Mouse (Mus musculus) myocyte (in vitro differentiated cells): ENCODE measurements around the gene Klhl36. TPM values are rescaled to one million over a fixed set of nuclear protein-coding genes. Genes with fewer than 3 reads are reported as not detected.

Source experiments
- H3K27me3 ChIP-seq: one replicate; pipeline ENCODE4 v1.6.1; 2011; ENCODE audit not compliant: control insufficient read depth, insufficient read depth, insufficient read length
- H3K36me3 ChIP-seq: one replicate; pipeline ENCODE4 v1.6.1; 2011; ENCODE audit not compliant: control insufficient read depth, insufficient read depth
- H3K4me2 ChIP-seq: one replicate; pipeline ENCODE4 v1.6.1; 2011; ENCODE audit warnings: low read depth, control low read depth
- H3K4me3 ChIP-seq: one replicate; pipeline ENCODE4 v1.5.1; 2011; ENCODE audit warnings: mild to moderate bottlenecking, control low read depth, moderate library complexity
- H3K79me2 ChIP-seq: one replicate; pipeline ENCODE4 v1.6.1; 2011; ENCODE audit not compliant: control insufficient read depth, insufficient read depth
- H3ac ChIP-seq: one replicate; pipeline ENCODE4 v1.6.1; 2011; ENCODE audit not compliant: control insufficient read depth, insufficient read length
- CEBPB ChIP-seq: IDR thresholded peaks from 2 replicates; pipeline ENCODE4 v1.6.1; 2011; ENCODE audit warnings: mild to moderate bottlenecking, moderate library complexity; ENCODE audit not compliant: poor library complexity, insufficient read depth, severe bottlenecking
- E2F4 ChIP-seq: IDR thresholded peaks from one replicate; pipeline ENCODE4 v1.6.1; 2011; ENCODE audit warnings: mild to moderate bottlenecking, control low read depth, moderate library complexity; ENCODE audit not compliant: insufficient read depth
- MAX ChIP-seq: IDR thresholded peaks from one replicate; pipeline ENCODE4 v1.6.1; 2011; ENCODE audit warnings: low read depth, mild to moderate bottlenecking, control low read depth
- MYOD1 ChIP-seq, 3 experiments: IDR thresholded peaks; one replicate each; pipeline ENCODE4 v1.6.1; 2011; ENCODE audit warnings: control low read depth in 2 of 3, low read depth in 2 of 3, mild to moderate bottlenecking in 2 of 3, moderate library complexity in 1 of 3; ENCODE audit not compliant: insufficient read length in 2 of 3, control insufficient read depth in 1 of 3
- MYOG ChIP-seq, 3 experiments: IDR thresholded peaks; one replicate each; pipeline ENCODE4 v1.6.1; 2011; ENCODE audit warnings: control low read depth in 2 of 3, low read depth in 2 of 3, mild to moderate bottlenecking in 2 of 3; ENCODE audit not compliant: insufficient read length in 2 of 3, control insufficient read depth in 1 of 3, insufficient read depth in 1 of 3
- POLR2A ChIP-seq: IDR thresholded peaks from one replicate; pipeline ENCODE4 v1.6.1; 2011; ENCODE audit warnings: low read depth, mild to moderate bottlenecking, control low read depth, moderate library complexity; ENCODE audit not compliant: insufficient read length
- POLR2AphosphoS2 ChIP-seq: IDR thresholded peaks from one replicate; pipeline ENCODE4 v1.6.1; 2011; ENCODE audit warnings: low read depth, control low read depth; ENCODE audit not compliant: insufficient read length
- REST ChIP-seq: IDR thresholded peaks from one replicate; pipeline ENCODE4 v1.6.1; 2011; ENCODE audit warnings: mild to moderate bottlenecking, control low read depth, moderate library complexity; ENCODE audit not compliant: insufficient read depth, insufficient read length
- SRF ChIP-seq: IDR thresholded peaks from one replicate; pipeline ENCODE4 v1.6.1; 2011; ENCODE audit warnings: low read depth; ENCODE audit not compliant: control insufficient read depth, insufficient read length
- TCF12 ChIP-seq: IDR thresholded peaks from one replicate; pipeline ENCODE4 v1.6.1; 2011; ENCODE audit warnings: mild to moderate bottlenecking, control low read depth; ENCODE audit not compliant: poor library complexity, insufficient read depth, severe bottlenecking
- TCF3 ChIP-seq: IDR thresholded peaks from one replicate; pipeline ENCODE4 v1.6.1; 2011; ENCODE audit warnings: low read depth, control low read depth; ENCODE audit not compliant: insufficient read length
- USF1 ChIP-seq: IDR thresholded peaks from one replicate; pipeline ENCODE4 v1.6.1; 2011; ENCODE audit warnings: low read depth, mild to moderate bottlenecking, control low read depth, moderate library complexity
- polyA plus RNA-seq: library from polyadenylated mRNA; unstranded; fragments of >200 nt; fragmentation: generic; extraction: Trizol; gene quantifications from one replicate; pipeline ENCODE4 v1.2.1, GENCODE M21; 2012; ENCODE audit warnings: missing spikeins

Klhl36 gene
- polyA plus RNA-seq, 1 experiment = 4.0 TPM

DNA sequence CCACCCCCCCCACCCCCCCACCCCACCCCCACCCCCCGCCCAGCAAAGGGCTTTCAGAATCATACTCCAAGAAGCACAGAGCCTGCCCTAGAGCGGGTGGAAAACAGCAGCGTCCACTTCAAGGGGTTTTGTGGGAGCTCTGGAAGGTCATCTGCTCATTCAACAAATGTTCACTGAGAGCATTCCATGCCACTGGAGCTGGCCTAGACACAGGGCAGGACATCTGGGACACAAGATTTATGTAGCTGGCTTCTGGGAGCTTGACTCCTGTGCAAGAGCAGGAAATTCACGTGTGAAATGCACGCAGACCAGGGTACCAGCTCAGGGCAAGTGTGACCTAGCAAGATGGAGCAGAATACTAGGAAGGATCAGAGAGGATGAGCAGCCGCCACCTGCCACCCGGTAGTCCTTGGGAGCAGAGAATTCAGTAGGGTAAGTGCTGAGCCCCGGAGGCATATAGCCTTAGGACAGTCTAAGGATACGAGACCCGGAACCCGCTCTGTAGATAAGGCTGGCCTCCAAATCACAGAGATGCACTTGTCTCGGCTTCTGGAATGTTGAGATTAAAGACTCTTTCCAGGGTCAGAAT is 42.4 kb downstream of the Klhl36 start:
- Histone ChIP-seq H3K36me3 (no peaks in the 10 kb centered on the region), H3ac (no peak overlapping the region), H3K27me3 (no peaks in the 10 kb centered on the region), H3K4me2 (no peak overlapping the region), H3K79me2 (no peaks in the 10 kb centered on the region), H3K4me3 (no peak overlapping the region)
- TF ChIP-seq POLR2A (no peak), REST (no peak), MYOG (IDR thresholded peaks at IDR 0.05; ENCODE audit: control insufficient read depth in 1 of 3, insufficient read depth in 1 of 3, insufficient read length in 2 of 3, low read depth in 2 of 3) (no peak), SRF (no peak), MYOD1 (IDR thresholded peaks at IDR 0.05; ENCODE audit: control insufficient read depth in 1 of 3, insufficient read length in 2 of 3, low read depth in 2 of 3) (no peak), MAX (no peak), TCF3 (no peak), TCF12 (no peak), E2F4 (no peak), USF1 (no peak), CEBPB (no peak), POLR2AphosphoS2 (no peak)

DNA sequence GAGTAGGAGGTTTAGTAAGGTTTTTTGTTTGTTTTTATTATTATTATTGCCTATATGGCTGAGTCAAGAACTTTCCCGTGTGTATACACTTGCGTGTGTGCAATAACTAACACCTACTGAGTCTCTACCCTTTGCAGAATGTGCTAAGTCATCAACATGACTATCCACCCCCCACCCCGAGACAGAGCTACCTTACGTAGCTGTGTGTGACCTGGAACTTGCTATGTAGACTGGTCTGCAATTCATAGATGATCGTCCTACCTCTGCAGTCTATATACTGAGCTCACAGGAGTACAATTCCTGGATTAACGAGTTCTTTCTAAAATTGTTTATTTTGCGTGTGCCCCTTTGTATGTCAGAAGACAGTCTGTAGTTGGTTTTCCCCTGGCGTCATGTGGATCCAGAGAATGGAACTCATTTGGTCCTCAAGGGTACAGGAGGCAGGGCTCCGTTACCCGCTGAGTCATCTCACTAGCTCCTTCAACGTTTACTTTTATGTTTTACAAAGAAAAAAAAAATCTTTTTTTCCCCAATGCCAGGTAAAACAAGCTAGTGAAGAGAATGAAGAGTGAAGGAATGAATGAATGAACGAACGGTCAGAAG is 48.0 kb downstream of the Klhl36 start, which contains the start of gene Usp10:
Gene Usp10 (plus strand): TSS at position 417 of the 603 bp plus-strand sequence.
- TF ChIP-seq E2F4 (no peak), CEBPB (no peak), POLR2A (no peak), MYOD1 (IDR thresholded peaks at IDR 0.05; ENCODE audit: control insufficient read depth in 1 of 3, insufficient read length in 2 of 3, low read depth in 2 of 3) (no peak), USF1 (no peak), POLR2AphosphoS2 (no peak), SRF (no peak), TCF12 (no peak), TCF3 (no peak), REST (no peak), MYOG (IDR thresholded peaks at IDR 0.05; ENCODE audit: control insufficient read depth in 1 of 3, insufficient read depth in 1 of 3, insufficient read length in 2 of 3, low read depth in 2 of 3) (no peak), MAX (no peak)
- Histone ChIP-seq H3K27me3 (no peaks in the 10 kb centered on the region), H3K36me3 (no peaks in the 10 kb centered on the region), H3K79me2 (peaks cover 40% of the 10 kb centered on the region), H3K4me3 (peak within 1 kb of the TSS; percentile 41), H3K4me2 (peak within 1 kb of the TSS; percentile 97), H3ac (peak within 1 kb of the TSS; percentile 91)

DNA sequence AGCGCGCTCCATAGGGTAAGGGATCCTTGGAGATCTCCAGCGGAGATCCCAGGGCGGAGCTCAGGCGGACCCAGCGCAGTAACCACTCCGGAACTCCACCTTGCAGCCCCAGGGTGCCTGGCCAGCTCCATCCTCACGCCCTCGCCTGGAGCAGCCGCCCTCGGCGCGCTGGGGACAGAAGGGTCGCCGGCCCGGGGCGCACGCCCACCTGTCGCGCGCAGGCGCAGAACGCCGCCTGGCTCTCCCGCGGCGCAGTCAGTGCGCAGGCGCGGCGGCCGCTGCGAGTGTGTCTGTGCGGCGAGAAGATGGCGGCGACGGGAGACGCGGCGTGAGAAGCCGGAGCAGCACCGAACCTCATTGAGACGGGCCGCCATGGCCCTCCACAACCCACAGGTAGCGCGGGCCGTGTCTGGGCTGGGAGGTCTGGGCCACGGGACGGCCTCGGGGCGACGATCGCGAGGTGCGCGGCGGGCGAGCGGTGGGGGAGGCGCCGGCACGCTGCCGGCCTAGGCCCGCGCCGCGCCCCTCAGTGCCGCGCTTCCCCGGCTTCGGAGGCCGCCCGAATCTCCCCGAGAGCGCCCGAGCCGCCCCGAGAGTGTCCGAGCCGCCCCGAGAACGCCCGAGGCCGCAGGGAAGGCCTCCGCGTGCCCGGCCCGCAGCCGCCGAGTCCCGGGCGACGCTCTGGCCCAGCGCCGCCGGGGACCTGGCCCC is 48.6 kb downstream of the Klhl36 start, which contains the start of gene Gm20388:
Gene Gm20388 (plus strand): TSS at position 295 of the 711 bp plus-strand sequence.
- H3K36me3 ChIP-seq = no peaks in the 10 kb centered on the region
- no peaks in the 10 kb centered on the region for H3K27me3 ChIP-seq
- TF ChIP-seq CEBPB = no peak
- TF ChIP-seq POLR2AphosphoS2 = peak; percentile 95
- TF ChIP-seq REST = no peak
- no peak for TF ChIP-seq SRF
- TF ChIP-seq POLR2A = peak; percentile 94
- TF ChIP-seq MYOD1 (IDR thresholded peaks at IDR 0.05; ENCODE audit: control insufficient read depth in 1 of 3, insufficient read length in 2 of 3, low read depth in 2 of 3) = peak in 1 of 3 experiments; percentile 75
- TF ChIP-seq MYOG (IDR thresholded peaks at IDR 0.05; ENCODE audit: control insufficient read depth in 1 of 3, insufficient read depth in 1 of 3, insufficient read length in 2 of 3, low read depth in 2 of 3) = peak in 2 of 3 experiments; percentile 4 to 48
- H3K4me3 ChIP-seq = peak within 1 kb of the TSS; percentile 41
- H3K79me2 ChIP-seq = peaks cover 47% of the 10 kb centered on the region
- peak within 1 kb of the TSS; percentile 97 for H3K4me2 ChIP-seq
- H3ac ChIP-seq = peak within 1 kb of the TSS; percentile 91

DNA sequence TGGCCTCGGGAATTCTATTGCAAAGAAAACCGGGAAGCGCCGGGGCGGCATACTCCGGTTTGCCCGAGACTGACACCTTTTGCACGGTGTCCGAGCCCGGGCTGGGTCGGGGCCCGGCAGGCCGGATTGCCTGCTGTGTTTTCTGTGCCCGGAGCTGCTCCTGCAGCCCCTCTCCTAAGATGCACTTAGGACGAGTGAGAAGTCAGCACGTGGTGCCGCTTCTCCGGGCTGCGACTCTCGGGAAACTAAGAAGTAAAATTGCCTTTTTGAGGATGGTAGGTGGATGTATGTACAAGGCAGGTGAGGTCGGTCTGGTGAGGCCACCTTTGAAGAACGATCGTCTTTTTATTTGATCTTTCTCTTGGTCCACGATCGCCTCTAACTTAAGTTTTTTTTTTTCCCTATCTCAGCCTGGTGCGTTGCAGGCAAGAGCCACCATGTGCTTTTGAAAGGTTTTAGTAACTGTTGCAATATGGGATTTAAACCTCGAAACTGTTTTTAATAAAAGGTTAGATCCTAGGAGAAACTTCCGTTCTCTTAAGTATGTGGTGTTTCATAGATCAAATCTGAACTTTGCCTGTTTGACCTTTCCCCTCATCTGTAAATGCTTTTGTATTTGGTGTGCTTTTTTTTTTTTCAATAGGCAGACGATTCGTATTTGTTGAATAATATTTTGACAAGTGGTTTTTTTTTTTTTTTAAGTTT is 49.3 kb downstream of the Klhl36 start:
- Histone ChIP-seq H3ac (peak overlapping the region; percentile 91), H3K36me3 (no peaks in the 10 kb centered on the region), H3K79me2 (peaks cover 54% of the 10 kb centered on the region), H3K4me2 (peak overlapping the region; percentile 94), H3K4me3 (peak overlapping the region; percentile 41), H3K27me3 (no peaks in the 10 kb centered on the region)
- TF ChIP-seq TCF12 = no peak
- TF ChIP-seq USF1 = peak; percentile 42
